Mouse (Mus musculus) heart, embryonic 10.5 days (tissue): ENCODE measurements around the gene Gpr33. TPM values are rescaled to one million over a fixed set of nuclear protein-coding genes. Genes with fewer than 3 reads are reported as not detected.

Experiments used
- DNase-seq: peaks from one replicate; pipeline ENCODE4 v3.0.0-alpha.2; 2017; ENCODE audit warnings: low spot score
- H3K27ac ChIP-seq: fragments of 300-500 bp; sonication (generic); 2 replicates; pipeline ENCODE4 v1.5.1; 2016; ENCODE audit warnings: mild to moderate bottlenecking
- H3K27me3 ChIP-seq: fragments of 300-500 bp; sonication (generic); 2 replicates; pipeline ENCODE4 v1.6.1; 2016; ENCODE audit warnings: mild to moderate bottlenecking; ENCODE audit not compliant: poor library complexity, insufficient read depth, severe bottlenecking
- H3K36me3 ChIP-seq: fragments of 300-500 bp; sonication (generic); 2 replicates; pipeline ENCODE4 v1.6.1; 2016; ENCODE audit warnings: mild to moderate bottlenecking, moderate library complexity
- H3K4me1 ChIP-seq: fragments of 300-500 bp; sonication (generic); 2 replicates; pipeline ENCODE4 v1.6.1; 2016; ENCODE audit warnings: mild to moderate bottlenecking
- H3K4me3 ChIP-seq: fragments of 300-500 bp; sonication (generic); 2 replicates; pipeline ENCODE4 v1.5.1; 2016; ENCODE audit warnings: mild to moderate bottlenecking, moderate library complexity
- H3K9me3 ChIP-seq: fragments of 300-500 bp; sonication (generic); 2 replicates; pipeline ENCODE4 v1.6.1; 2016; ENCODE audit warnings: mild to moderate bottlenecking, moderate library complexity
- WGBS: fragments of 180-500 bp; shearing (Covaris S2); methylation state at CpG from one replicate; pipeline ENCODE4 v1.1.7; 2016; 5-methylcytosine and 5-hydroxymethylcytosine counted together
- polyA plus RNA-seq: library from polyadenylated mRNA; unstranded; fragments of >200 nt; fragmentation: Nextera tagmentation; extraction: Ambion mirVana; gene quantifications from 2 replicates; pipeline ENCODE4 v1.2.1, GENCODE M21; 2016

Gene Gpr33
- polyA plus RNA-seq, 1 experiment from 2014 or later: not detected

DNA sequence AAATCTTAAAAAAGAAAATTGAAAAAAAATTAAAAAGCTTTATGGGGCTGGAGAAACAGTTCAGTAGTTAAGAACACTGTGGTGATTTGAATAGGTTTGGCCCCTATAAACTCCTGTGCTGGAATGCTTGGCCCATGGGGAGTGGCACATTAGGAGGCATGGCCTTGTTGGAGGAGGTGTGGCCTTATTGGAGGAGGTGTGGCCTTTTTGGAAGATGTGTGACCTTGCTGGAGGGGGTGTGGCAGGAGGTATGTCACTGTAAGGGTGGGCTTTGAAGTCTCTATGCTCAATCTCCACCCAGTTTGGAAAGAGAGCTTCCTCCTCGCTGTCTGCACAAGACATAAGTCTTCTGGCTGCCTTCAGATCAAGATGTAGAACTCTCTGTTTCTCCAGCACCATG lies 53.5 kb downstream of the Gpr33 start:
- Histone ChIP-seq H3K9me3 (no peaks in the 10 kb centered on the region), H3K27me3 (no peaks in the 10 kb centered on the region), H3K4me1 (peaks cover 8% of the 10 kb centered on the region; the same call in 1 of the 2 replicates), H3K36me3 (no peaks in the 10 kb centered on the region), H3K4me3 (no peak overlapping the region), H3K27ac (no peak overlapping the region)
- 92% methylated on average over 1 of the region's 1 CpGs for WGBS
- no peak for DNase-seq

Other genes with a start within 250 kb of the Gpr33 start
- 35.2 and 35.6 TPM in 2 replicates for gene Hectd1, start 198.5 kb downstream of the Gpr33 start, polyA plus RNA-seq
- gene Heatr5a, start 56.7 kb downstream of the Gpr33 start, polyA plus RNA-seq: 14.3 and 15.6 TPM in 2 replicates
- 20.3 and 20.7 TPM in 2 replicates for gene Dtd2, start 21.6 kb downstream of the Gpr33 start, polyA plus RNA-seq
- gene Nubpl, start 69.7 kb upstream of the Gpr33 start, polyA plus RNA-seq: 11.4 and 13.6 TPM in 2 replicates